Mouse (Mus musculus) frontal cortex, adult (tissue): ENCODE data around the gene Per1.

Experiments used
- ATAC-seq: cut with Nextera tagmentation; 2 replicates; pipeline ENCODE4 v1.9.2; 2017; ENCODE audit warnings: mild to moderate bottlenecking, moderate library complexity, mixed read lengths; ENCODE audit not compliant: low TSS enrichment

Gene Per1

GRCm38 (mm10) chr11:69064259-69065133 lies 30.5 kb upstream of the Per1 start:
- no peak for ATAC-seq

- ATAC-seq, result no peak
These were observed 29.6 kb upstream of the Per1 start for GRCm38 (mm10) chr11:69065394-69065925.

DNA sequence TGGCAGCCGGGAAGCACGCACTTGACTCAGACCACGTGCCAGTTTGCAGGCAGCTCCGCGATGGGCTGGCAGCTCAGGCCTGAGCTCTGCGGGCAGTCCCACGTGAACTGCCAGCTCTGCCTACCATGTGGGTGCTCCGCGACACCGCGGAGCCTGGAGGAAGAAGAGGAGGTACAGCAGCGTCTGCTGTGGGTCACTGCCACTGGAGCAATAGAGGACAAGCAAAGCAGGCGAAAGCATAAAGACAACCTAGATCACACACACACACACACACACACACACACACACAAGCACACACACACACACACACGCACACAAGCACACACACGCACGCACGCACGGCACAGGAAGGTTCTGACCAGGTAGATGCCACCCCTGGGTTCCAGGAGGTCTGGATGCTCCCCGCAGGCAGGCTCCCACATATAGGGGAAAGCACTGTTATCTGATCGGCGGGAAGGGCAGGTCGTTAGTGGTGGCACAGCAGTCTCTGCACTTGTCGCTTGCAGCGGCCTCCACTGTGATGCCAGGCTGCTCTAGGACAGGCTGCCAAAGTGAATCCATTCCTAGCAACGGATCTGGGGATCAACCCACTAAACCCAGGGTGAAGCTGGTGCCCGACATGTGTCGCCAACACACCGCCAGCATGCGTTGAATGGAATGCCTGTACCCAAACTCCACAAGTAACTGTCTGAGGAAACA lies 28.7 kb upstream of the Per1 start:
- ATAC-seq, result peak; percentile 20; the same call in 1 of the 2 replicates

- no peak for ATAC-seq
These were observed 28.1 kb upstream of the Per1 start for GRCm38 (mm10) chr11:69066956-69067355.

DNA sequence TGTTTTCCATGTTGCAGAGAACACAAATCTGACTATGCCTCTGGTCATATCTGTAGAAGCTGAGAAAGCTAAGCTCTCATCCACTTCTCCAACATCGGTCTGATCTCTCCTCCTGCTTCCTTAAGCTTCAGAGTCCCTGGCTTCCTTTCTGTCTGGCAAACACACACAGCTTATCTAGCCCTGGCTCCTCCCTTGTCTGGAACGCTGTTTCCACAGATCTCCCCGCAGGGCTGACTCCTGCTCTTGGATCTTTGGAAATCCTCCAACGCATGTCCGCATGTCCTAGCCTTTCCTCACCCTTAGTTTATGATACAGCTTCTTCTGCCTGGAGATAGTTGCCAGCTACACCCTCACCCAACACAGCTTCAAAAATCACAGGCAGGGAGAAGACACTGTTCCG lies 27.4 kb upstream of the Per1 start:
- ATAC-seq, result no peak

GRCm38 (mm10) chr11:69070093-69070492 lies 24.9 kb upstream of the Per1 start:
- no peak for ATAC-seq

DNA sequence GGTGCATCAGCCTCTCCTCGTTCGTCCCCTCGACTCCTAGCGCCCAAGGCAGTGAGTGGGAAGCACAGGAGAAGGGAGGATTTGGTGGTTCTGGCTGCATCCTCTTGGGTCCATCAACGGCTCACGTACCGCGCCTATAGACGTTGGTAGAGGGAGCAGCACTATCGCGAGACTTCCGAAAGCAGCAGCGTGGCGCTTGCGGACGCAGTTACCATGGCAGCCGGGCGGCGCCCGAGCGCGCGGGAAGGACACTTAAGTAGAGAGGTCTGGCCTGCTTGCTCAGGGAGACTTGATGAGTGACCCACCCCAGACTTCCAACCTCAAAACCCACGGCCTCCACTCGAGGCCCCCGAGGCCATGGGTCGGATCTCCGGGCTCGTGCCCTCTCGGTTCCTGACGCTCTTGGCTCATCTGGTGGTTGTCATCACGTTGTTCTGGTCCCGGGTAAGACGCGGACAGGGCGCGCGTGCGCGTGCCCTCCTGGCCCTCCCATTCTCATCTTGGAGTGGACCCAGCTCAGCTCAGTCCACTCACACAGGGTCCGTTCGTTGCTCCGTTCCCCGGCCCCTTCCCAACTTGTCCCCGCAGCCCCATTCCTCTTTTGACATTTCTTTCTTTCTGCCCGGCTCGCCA lies 24.3 kb upstream of the Per1 start, which contains the start of gene Tmem107:
Gene Tmem107, plus strand, starts transcription at position 217 of the 633 bp plus-strand sequence.
- ATAC-seq, result peak; percentile 79

GRCm38 (mm10) chr11:69071262-69071661 lies 23.8 kb upstream of the Per1 start:
- ATAC-seq, result no peak

DNA sequence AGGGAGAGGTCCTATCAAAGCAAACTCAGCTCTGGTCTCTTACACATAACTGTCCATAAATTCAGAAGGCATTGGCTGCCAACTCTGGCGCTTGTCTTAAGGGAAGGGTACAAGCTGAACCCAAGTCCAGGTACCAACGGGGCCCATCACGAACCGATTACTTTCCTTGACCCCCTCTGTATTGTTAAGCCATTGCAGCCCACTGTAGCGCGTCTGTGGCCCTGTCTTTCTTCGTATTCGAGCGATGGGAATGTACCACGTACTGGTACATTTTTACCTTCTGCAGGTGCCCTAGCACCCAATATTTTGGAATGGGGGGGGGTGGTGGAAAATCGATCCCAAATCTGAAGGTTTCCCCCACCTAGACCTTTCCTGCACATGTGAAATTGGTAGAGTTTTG lies 22.8 kb upstream of the Per1 start:
- no peak for ATAC-seq

GRCm38 (mm10) chr11:69072666-69073064 lies 22.4 kb upstream of the Per1 start:
- peak; percentile 21; the same call in 1 of the 2 replicates for ATAC-seq

DNA sequence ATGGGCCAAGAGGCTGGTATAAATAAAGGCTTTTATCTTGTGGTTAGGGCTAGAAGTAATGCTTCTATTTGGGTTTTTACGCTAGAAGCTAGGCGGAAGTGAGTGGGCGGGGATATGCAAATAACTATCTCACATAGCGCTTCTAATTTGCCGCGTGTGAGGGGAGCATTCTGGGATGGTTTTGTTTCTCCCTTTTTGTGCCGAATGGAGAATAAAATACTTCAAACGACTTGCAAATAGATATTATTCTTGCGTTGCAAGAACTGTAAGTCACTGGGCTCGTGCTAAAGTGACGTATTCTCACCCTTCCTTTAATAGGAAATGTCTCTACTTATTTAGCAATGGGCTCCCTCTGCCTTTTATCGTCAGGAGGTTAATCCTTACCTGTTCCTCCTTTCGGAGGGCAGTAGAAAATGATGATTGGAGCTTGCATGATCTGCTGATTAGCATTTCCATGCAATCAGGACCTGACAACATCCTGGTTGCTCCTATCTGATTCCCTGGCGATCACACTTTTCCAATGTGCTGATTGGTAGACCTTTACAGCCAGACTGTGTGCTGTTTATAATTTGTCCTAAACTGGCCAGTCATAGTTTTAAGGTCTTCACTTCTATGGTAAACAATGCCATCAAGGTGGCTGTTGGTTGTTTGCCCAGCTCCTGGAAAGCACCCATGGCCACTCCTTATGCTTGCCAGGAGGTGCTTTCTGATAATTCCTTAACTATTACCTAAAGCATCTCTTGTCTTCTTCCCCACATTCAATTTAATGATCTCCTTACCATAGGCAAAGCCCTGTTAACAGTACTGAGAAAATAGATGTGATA lies 21.7 kb upstream of the Per1 start:
- ATAC-seq, result peak; percentile 31; the same call in 1 of the 2 replicates

DNA sequence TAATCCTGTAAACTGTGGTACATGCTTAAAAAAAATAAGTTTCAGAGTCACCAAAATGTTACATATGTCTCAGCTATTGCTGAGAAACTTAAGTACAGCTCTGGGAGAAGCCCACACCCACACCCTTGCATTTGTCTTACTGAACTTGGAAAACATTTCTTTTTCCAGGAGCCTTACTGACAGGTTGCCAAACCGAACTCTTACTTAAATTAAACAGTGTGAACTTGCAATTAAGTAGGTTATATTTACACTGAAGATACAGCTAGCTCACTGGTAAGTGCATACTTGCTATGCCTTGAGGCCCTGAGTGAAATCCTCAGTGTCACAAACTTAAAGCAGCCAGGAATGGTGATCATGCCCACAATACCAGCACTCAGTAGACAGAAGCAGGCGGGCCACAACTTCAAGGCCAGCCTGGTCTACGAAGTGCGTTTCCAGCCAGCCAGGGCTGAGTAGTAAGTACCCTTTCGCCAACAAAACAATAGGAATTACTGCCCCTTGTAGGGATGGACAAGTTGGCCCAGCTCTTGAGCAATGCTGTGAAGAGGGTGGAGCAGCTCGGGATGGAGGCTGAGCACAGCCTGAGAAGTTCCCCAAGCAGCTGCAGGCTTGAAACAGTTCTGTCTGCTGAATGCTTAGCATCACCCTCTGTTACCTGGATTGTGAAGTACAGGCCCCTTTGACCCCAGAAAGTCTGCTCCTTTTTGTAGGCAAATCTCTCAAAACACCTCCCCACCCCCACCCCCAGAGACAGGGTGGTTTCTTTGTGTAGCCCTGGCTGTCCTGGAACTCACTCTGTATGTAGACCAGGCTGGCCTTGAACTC lies 20.9 kb upstream of the Per1 start:
- no peak for ATAC-seq

DNA sequence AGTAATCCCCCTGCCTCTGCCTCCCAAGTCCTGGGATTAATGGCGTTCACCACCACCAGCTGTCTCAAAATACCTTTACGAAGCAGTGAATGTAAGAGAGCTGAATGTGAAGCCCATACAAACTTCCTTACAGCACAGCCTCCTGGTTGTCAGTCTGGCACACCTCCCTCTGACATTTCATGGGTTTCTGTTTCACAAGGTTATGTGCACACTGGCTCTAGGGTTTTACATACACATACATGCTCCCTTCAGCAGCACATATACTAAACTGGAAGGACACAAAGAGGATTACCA lies 20.3 kb upstream of the Per1 start:
- ATAC-seq, result no peak

GRCm38 (mm10) chr11:69075764-69076479 lies 19.1 kb upstream of the Per1 start:
- ATAC-seq, result no peak

GRCm38 (mm10) chr11:69076572-69076971 lies 18.4 kb upstream of the Per1 start:
- no peak for ATAC-seq

- no peak for ATAC-seq
These were observed 17.7 kb upstream of the Per1 start for GRCm38 (mm10) chr11:69077316-69077715.

GRCm38 (mm10) chr11:69078041-69078440 lies 17.0 kb upstream of the Per1 start:
- ATAC-seq, result no peak

- ATAC-seq, result no peak
These were observed 16.1 kb upstream of the Per1 start for GRCm38 (mm10) chr11:69078805-69079438.

- no peak for ATAC-seq
These were observed 14.7 kb upstream of the Per1 start for GRCm38 (mm10) chr11:69080102-69080854.
